Mouse (Mus musculus) spleen, postnatal 36 days (tissue): Measurements from ENCODE around the gene Snx13.

Experiments
- DNase-seq, 2 experiments: peaks; one replicate each; pipeline ENCODE4 v3.0.0; 2022; ENCODE audit warnings: low spot score in 2 of 2, mixed read lengths in 1 of 2

The Snx13 gene

GRCm38 (mm10) chr12:35046999-35047319, at the start of gene Snx13:
TSS of gene Snx13 (plus strand) at chr12:35047186.
- DNase-seq = peak; percentile 88 to 91

- DNase-seq = no peak
These were observed 49.3 kb upstream of the Snx13 start for GRCm38 (mm10) chr12:34997597-34998182.

- DNase-seq = no peak
These were observed 48.1 kb upstream of the Snx13 start for GRCm38 (mm10) chr12:34998778-34999467.

- DNase-seq = no peak
These were observed 46.7 kb upstream of the Snx13 start for GRCm38 (mm10) chr12:35000323-35000722.

GRCm38 (mm10) chr12:35005748-35006147, 41.2 kb upstream of the Snx13 start:
- no peak for DNase-seq

GRCm38 (mm10) chr12:35007851-35008250, 39.1 kb upstream of the Snx13 start:
- DNase-seq = no peak

GRCm38 (mm10) chr12:35008340-35009137, 38.4 kb upstream of the Snx13 start:
- DNase-seq = no peak

- DNase-seq = no peak
These were observed 35.5 kb upstream of the Snx13 start for GRCm38 (mm10) chr12:35011462-35011861.

- no peak for DNase-seq
These were observed 33.0 kb upstream of the Snx13 start for GRCm38 (mm10) chr12:35013950-35014349.

- no peak for DNase-seq
These were observed 30.9 kb upstream of the Snx13 start for GRCm38 (mm10) chr12:35016056-35016455.

- DNase-seq = peak in 1 of 2 experiments; percentile 14
These were observed 30.3 kb upstream of the Snx13 start for GRCm38 (mm10) chr12:35016481-35017250.

- no peak for DNase-seq
These were observed 28.2 kb upstream of the Snx13 start for GRCm38 (mm10) chr12:35018679-35019237.

- no peak for DNase-seq
These were observed 25.7 kb upstream of the Snx13 start for GRCm38 (mm10) chr12:35021285-35021684.

GRCm38 (mm10) chr12:35022066-35022465, 24.9 kb upstream of the Snx13 start:
- DNase-seq = no peak

GRCm38 (mm10) chr12:35025916-35026432, 21.0 kb upstream of the Snx13 start:
- peak in 1 of 2 experiments; percentile 46 for DNase-seq

GRCm38 (mm10) chr12:35027533-35027932, 19.5 kb upstream of the Snx13 start:
- no peak for DNase-seq

- DNase-seq = peak; percentile 31 to 44
These were observed 8.1 kb upstream of the Snx13 start for GRCm38 (mm10) chr12:35038668-35039570.

GRCm38 (mm10) chr12:35039571-35039936, 7.4 kb upstream of the Snx13 start:
- no peak for DNase-seq

- DNase-seq = peak in 1 of 2 experiments; percentile 40
These were observed 5.0 kb upstream of the Snx13 start for GRCm38 (mm10) chr12:35041964-35042363.

- DNase-seq = no peak
These were observed 532 bp upstream of the Snx13 start for GRCm38 (mm10) chr12:35046310-35046998.
